11 mouse cellular contexts compared by ENCODE assay signal in the genomic region with DNA sequence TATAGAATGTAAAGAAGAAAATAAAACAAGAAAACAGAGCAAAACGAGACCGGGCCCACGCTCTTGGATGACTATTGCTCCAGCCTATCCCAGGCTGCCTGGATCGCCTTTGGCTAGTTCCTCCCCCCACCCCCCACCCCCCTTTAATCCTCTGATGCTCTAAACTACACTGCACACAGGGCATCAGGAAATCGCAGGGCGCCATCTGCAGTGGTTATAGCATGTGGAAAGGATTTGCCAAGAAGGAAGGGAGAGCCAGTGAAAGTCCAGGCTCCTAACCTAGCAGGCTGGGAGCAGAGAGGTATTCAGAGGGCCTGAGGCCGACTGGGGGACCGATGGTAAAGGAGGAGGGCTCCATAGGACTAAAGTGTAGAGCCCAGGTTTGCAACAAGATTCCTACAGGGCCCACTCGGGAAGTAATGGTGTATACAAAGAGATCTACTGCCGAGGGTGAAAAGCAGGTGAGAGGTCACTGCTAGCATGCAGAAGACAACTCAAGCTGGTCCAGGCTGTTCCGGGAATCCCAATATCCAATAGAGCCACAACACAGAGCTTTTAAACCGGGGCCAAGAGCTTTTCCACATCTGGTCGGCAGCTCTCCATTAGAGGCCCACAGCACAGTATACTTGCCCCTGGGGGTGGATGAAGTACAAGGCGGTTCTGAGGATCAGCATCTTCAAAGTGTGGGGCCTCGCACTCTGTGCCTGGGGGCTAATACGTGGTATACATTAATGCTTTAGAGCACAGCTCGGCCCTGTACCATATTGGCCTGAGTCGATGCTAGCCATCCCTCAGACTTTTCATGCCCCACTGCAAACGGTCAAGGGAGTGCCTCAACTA.
DNase-seq lines count a peak whose midpoint lies in the region; ATAC-seq and TF ChIP-seq lines count a peak whose summit lies in the region.
"Had no signal": no experiment of that assay in that cellular context is flagged by ENCODE, and none has a peak within 500 bp of the region (broad histone marks: within the 10 kb centered on the region; RNA-seq: fewer than 3 reads in every experiment).

No protein-coding gene starts in this region.

- no peak overlapping the region for H3K4me3 ChIP-seq in lung, embryonic 15.5 days
- no peak overlapping the region for H3K4me3 ChIP-seq in lung, postnatal 0 days (ENCODE audit: low read depth, low read length)
- H3K4me3 ChIP-seq in forebrain, embryonic 14.5 days (ENCODE audit: low read depth, low read length) = no peak overlapping the region
- H3K4me3 ChIP-seq: heart, adult 2 months had no signal

- peaks cover 3% of the 10 kb centered on the region; the same call in 1 of the 2 replicates for H3K36me3 ChIP-seq in lung, embryonic 15.5 days
- no peaks in the 10 kb centered on the region for H3K36me3 ChIP-seq in lung, postnatal 0 days (ENCODE audit: insufficient read depth, low read length)
- no peaks in the 10 kb centered on the region; the same call in 1 of the 2 replicates for H3K36me3 ChIP-seq in forebrain, embryonic 14.5 days (ENCODE audit: control insufficient read depth, insufficient read depth, low read length)

- no peak overlapping the region for H3K9ac ChIP-seq in lung, embryonic 15.5 days
- no peak overlapping the region for H3K9ac ChIP-seq in lung, postnatal 0 days (replicated peaks; ENCODE audit: low read depth)
- H3K9ac ChIP-seq in forebrain, embryonic 14.5 days (ENCODE audit: low read length) = no peak overlapping the region

- no peaks in the 10 kb centered on the region for H3K27me3 ChIP-seq in lung, embryonic 15.5 days
- no peaks in the 10 kb centered on the region for H3K27me3 ChIP-seq in lung, postnatal 0 days (replicated peaks; ENCODE audit: insufficient read depth, low read length)
- H3K27me3 ChIP-seq in forebrain, embryonic 14.5 days (replicated peaks; ENCODE audit: control insufficient read depth, insufficient read depth, low read length) = no peaks in the 10 kb centered on the region

- H3K4me2 ChIP-seq in lung, embryonic 15.5 days = no peak overlapping the region
- H3K4me2 ChIP-seq in lung, postnatal 0 days (replicated peaks; ENCODE audit: low read depth, low read length) = no peak overlapping the region
- H3K4me2 ChIP-seq in forebrain, embryonic 14.5 days (ENCODE audit: low read length) = no peak overlapping the region

- WGBS in lung, embryonic 15.5 days = 72% methylated on average over 19 of the region's 19 CpGs
- WGBS in lung, postnatal 0 days = 79% methylated on average over 19 of the region's 19 CpGs
- WGBS in forebrain, embryonic 14.5 days = 57% methylated on average over 19 of the region's 19 CpGs

- TF ChIP-seq CTCF in lung, postnatal 0 days (IDR thresholded peaks at IDR 0.05) = no peak

- H3K9me3 ChIP-seq in lung, embryonic 15.5 days = no peaks in the 10 kb centered on the region
- H3K9me3 ChIP-seq in lung, postnatal 0 days (ENCODE audit: low read length) = no peaks in the 10 kb centered on the region
- H3K9me3 ChIP-seq in forebrain, embryonic 14.5 days (replicated peaks; ENCODE audit: control insufficient read depth, low read length) = no peaks in the 10 kb centered on the region

- H3K4me1 ChIP-seq in lung, embryonic 15.5 days = peaks cover 34% of the 10 kb centered on the region
- no peaks in the 10 kb centered on the region; the same call in 1 of the 2 replicates for H3K4me1 ChIP-seq in lung, postnatal 0 days (ENCODE audit: insufficient read depth, low read depth, low read length)
- H3K4me1 ChIP-seq in forebrain, embryonic 14.5 days (ENCODE audit: control insufficient read depth, insufficient read depth, low read length) = peaks cover 13% of the 10 kb centered on the region; the same call in 1 of the 2 replicates

- H3K27ac ChIP-seq in lung, embryonic 15.5 days = peak overlapping the region; percentile 60; the same call in 1 of the 2 replicates
- no peak overlapping the region for H3K27ac ChIP-seq in lung, postnatal 0 days (ENCODE audit: low read length)
- no peak overlapping the region for H3K27ac ChIP-seq in forebrain, embryonic 14.5 days (ENCODE audit: low read depth, low read length)
- H3K27ac ChIP-seq: heart, adult 2 months had no signal

- no peak for DNase-seq in lung, postnatal 0 days (ENCODE audit: low spot score)
- DNase-seq in forebrain, embryonic 14.5 days (ENCODE audit: low spot score) = peak; percentile 64
- DNase-seq in mesoderm, embryonic 11.5 days (ENCODE audit: low read depth, low spot score) = peak; percentile 26
- DNase-seq in retina, postnatal 1 day = peak; percentile 79
- no peak for DNase-seq in frontal cortex, postnatal 25 days (ENCODE audit: low spot score in 2 of 2)
- no peak for DNase-seq in kidney, postnatal 4 days
- DNase-seq: heart, adult 2 months; lung, adult 18-20 months; spleen, adult 18-20 months had no signal

- no peak for ATAC-seq in lung, embryonic 15.5 days (ENCODE audit: borderline replicate concordance, extremely low read depth, low FRiP score, low TSS enrichment)
- no peak for ATAC-seq in lung, postnatal 0 days
- peak; percentile 83 for ATAC-seq in forebrain, embryonic 14.5 days
- ATAC-seq in activated CD4-positive, CD25-positive, alpha-beta regulatory T cell, adult 4 months = no peak

- no peak for TF ChIP-seq EP300 in lung, postnatal 0 days (IDR thresholded peaks at IDR 0.05)

Comparison
In these comparisons a context has a peak if more than half of its experiments do, and no peak if none do; other contexts are left out.
1. DNase-seq: peak in forebrain, embryonic 14.5 days (single experiment), mesoderm, embryonic 11.5 days (single experiment) and retina, postnatal 1 day (single experiment); none in lung, postnatal 0 days (single experiment), frontal cortex, postnatal 25 days (0 of 2) and kidney, postnatal 4 days (0 of 2).